Mouse (Mus musculus): ENCODE measurements around the gene Adamtsl3. TPM values are rescaled to one million over a fixed set of nuclear protein-coding genes. Genes with fewer than 3 reads are reported as not detected.
"Not testable (repeated sequence)": the region's sequence is repeated elsewhere in the genome, so short reads cannot be mapped to it uniquely, and the experiment has no call there.

Adamtsl3 gene
- total and polyA plus RNA-seq, 3 experiments = 2.0 to 9.2 (median 6.2) TPM

GRCm38 (mm10) chr7:82405466-82406045, 70.1 kb downstream of the Adamtsl3 start:
- H3K79me2 ChIP-seq (replicated peaks; ENCODE audit: control insufficient read depth, insufficient read depth, low read length) = no peaks in the 10 kb centered on the region
- no peaks in the 10 kb centered on the region for H3K36me3 ChIP-seq (ENCODE audit: control insufficient read depth, insufficient read depth, low read length)
- DNase-seq = no peak
- H3K4me3 ChIP-seq = no peak overlapping the region
- H3K4me1 ChIP-seq (ENCODE audit: control insufficient read depth, insufficient read depth, low read length) = no peaks in the 10 kb centered on the region; the same call in 1 of the 2 replicates
- H3K27me3 ChIP-seq (ENCODE audit: control insufficient read depth, insufficient read depth, low read length) = no peaks in the 10 kb centered on the region
- no peak overlapping the region for H3K9ac ChIP-seq (ENCODE audit: low read depth, low read length)
- no peak overlapping the region for H3K27ac ChIP-seq
- intact Hi-C loops (cut with DNase I) = no loop called here
- TF ChIP-seq CTCF (IDR thresholded peaks at IDR 0.05) (no peak), POLR2A (IDR thresholded peaks at IDR 0.05; ENCODE audit: insufficient read depth, low read depth, low read length) (no peak), EP300 (IDR thresholded peaks at IDR 0.05; ENCODE audit: insufficient read depth, low read depth, low read length) (no peak)
- WGBS = 88% methylated on average over 9 of the region's 9 CpGs

DNA sequence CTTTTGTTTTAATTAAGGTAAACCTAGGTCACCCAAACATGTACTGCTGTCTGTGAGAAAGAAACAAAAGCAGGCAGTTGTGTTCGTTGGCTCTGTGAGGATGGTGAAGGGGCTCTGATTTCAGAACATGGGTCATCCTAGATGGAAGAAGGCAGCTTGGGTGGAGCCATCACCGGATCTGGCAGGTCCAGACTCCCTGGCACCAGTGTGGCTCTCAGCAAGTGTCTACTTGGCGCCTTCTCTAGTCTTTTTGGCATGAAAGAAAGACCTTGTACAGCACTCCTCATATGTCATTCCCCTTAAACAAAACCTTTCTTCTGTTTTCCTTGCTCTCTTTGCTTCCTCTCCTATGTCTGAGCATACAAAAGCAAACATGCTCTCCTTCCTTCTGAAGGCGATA, 75.5 kb downstream of the Adamtsl3 start:
- WGBS = 65% methylated on average over 4 of the region's 4 CpGs
- Histone ChIP-seq H3K27me3 (ENCODE audit: control insufficient read depth, insufficient read depth, low read length) (no peaks in the 10 kb centered on the region), H3K9ac (ENCODE audit: low read depth, low read length) (no peak overlapping the region), H3K4me3 (no peak overlapping the region), H3K36me3 (ENCODE audit: control insufficient read depth, insufficient read depth, low read length) (no peaks in the 10 kb centered on the region), H3K4me1 (ENCODE audit: control insufficient read depth, insufficient read depth, low read length) (no peaks in the 10 kb centered on the region; the same call in 1 of the 2 replicates), H3K27ac (no peak overlapping the region; the same call in 1 of the 2 replicates), H3K79me2 (replicated peaks; ENCODE audit: control insufficient read depth, insufficient read depth, low read length) (no peaks in the 10 kb centered on the region)
- TF ChIP-seq POLR2A (IDR thresholded peaks at IDR 0.05; ENCODE audit: insufficient read depth, low read depth, low read length) = no peak
- TF ChIP-seq EP300 (IDR thresholded peaks at IDR 0.05; ENCODE audit: insufficient read depth, low read depth, low read length) = no peak
- no peak for TF ChIP-seq CTCF (IDR thresholded peaks at IDR 0.05)
- intact Hi-C loops (cut with DNase I) = loop anchor here (2.0 kb wide), 1 partner anchor 30 kb away; no protein-coding TSS in a partner anchor
- DNase-seq = no peak

- Histone ChIP-seq H3K9ac (ENCODE audit: low read depth, low read length) (no peak overlapping the region), H3K4me1 (ENCODE audit: control insufficient read depth, insufficient read depth, low read length) (no peaks in the 10 kb centered on the region), H3K36me3 (ENCODE audit: control insufficient read depth, insufficient read depth, low read length) (no peaks in the 10 kb centered on the region), H3K4me3 (no peak overlapping the region), H3K27me3 (ENCODE audit: control insufficient read depth, insufficient read depth, low read length) (no peaks in the 10 kb centered on the region), H3K27ac (no peak overlapping the region), H3K79me2 (replicated peaks; ENCODE audit: control insufficient read depth, insufficient read depth, low read length) (no peaks in the 10 kb centered on the region)
- WGBS = 77% methylated on average over 6 of the region's 6 CpGs
- DNase-seq = no peak
- no peak for TF ChIP-seq CTCF (IDR thresholded peaks at IDR 0.05)
- TF ChIP-seq POLR2A (IDR thresholded peaks at IDR 0.05; ENCODE audit: insufficient read depth, low read depth, low read length) = no peak
- no peak for TF ChIP-seq EP300 (IDR thresholded peaks at IDR 0.05; ENCODE audit: insufficient read depth, low read depth, low read length)
- intact Hi-C loops (cut with DNase I) = no loop called here
Measured at GRCm38 (mm10) chr7:82416653-82417052, 81.2 kb downstream of the Adamtsl3 start.

- Histone ChIP-seq H3K4me3 (no peak overlapping the region), H3K9ac (ENCODE audit: low read depth, low read length) (no peak overlapping the region), H3K36me3 (ENCODE audit: control insufficient read depth, insufficient read depth, low read length) (no peaks in the 10 kb centered on the region), H3K79me2 (replicated peaks; ENCODE audit: control insufficient read depth, insufficient read depth, low read length) (no peaks in the 10 kb centered on the region), H3K27me3 (ENCODE audit: control insufficient read depth, insufficient read depth, low read length) (no peaks in the 10 kb centered on the region), H3K4me1 (ENCODE audit: control insufficient read depth, insufficient read depth, low read length) (no peaks in the 10 kb centered on the region), H3K27ac (no peak overlapping the region)
- intact Hi-C loops (cut with DNase I) = no loop called here
- DNase-seq = no peak
- TF ChIP-seq EP300 (IDR thresholded peaks at IDR 0.05; ENCODE audit: insufficient read depth, low read depth, low read length) (no peak), POLR2A (IDR thresholded peaks at IDR 0.05; ENCODE audit: insufficient read depth, low read depth, low read length) (no peak), CTCF (IDR thresholded peaks at IDR 0.05) (no peak)
- WGBS = 86% methylated on average over 4 of the region's 4 CpGs
Measured at GRCm38 (mm10) chr7:82417053-82417452, 81.6 kb downstream of the Adamtsl3 start.

DNA sequence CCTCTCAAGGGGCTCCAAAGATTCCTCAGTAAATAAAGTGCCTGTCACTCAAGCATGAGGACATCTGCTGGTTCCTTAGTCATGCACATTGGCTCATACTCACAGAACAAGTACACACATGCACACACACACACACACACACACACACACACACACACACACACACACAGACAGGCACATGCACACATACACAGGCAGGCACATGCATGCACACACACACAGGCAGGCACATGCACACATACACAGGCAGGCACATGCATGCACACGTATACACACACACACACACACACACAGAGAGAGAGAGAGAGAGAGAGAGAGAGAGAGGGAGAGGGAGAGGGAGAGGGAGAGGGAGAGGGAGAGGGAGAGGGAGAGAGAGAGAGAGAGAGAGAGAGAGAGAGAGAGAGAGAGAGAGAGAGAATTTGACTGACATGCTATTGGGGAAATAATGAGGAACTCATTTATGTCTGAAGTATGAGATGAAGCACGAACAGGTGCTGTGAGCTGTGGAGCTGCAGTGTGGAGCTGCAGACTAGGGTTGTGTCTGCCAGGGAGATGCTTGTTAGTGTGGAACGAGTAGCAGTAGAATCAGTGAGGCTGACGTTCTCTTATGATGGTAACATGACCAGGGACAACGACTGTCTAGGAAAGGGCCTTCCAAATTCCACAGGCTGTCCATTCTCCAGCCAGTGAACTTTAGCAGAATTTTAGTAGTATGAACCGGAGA, 85.0 kb downstream of the Adamtsl3 start:
- H3K9ac ChIP-seq (ENCODE audit: low read depth, low read length); H3K79me2 ChIP-seq (replicated peaks; ENCODE audit: control insufficient read depth, insufficient read depth, low read length); DNase-seq; intact Hi-C loops (cut with DNase I); H3K27ac ChIP-seq; H3K4me1 ChIP-seq (ENCODE audit: control insufficient read depth, insufficient read depth, low read length); H3K36me3 ChIP-seq (ENCODE audit: control insufficient read depth, insufficient read depth, low read length); H3K4me3 ChIP-seq; H3K27me3 ChIP-seq (ENCODE audit: control insufficient read depth, insufficient read depth, low read length): not testable (repeated sequence)
- 79% methylated on average over 6 of the region's 6 CpGs for WGBS

DNA sequence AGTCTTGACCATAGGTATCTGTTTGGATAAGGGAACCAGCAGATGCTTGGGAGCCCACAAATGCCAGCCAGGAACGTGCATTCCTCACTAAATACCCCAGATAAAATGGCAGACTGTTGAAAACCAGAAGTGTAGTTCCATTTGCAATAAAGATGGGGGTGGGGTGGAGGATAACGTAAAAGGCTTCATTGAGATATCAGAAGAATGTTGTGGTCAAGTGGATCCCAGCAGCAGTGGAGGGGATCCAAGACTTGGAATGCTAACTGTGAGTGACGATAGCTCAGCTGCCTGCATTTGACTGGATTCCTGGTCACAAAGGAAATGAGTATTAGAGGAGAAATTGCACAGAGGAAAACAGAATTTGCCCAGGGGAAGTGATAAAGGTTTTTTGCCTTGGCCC, 87.1 kb downstream of the Adamtsl3 start:
- H3K9ac ChIP-seq (ENCODE audit: low read depth, low read length) = no peak overlapping the region
- no peaks in the 10 kb centered on the region for H3K79me2 ChIP-seq (replicated peaks; ENCODE audit: control insufficient read depth, insufficient read depth, low read length)
- H3K4me3 ChIP-seq = no peak overlapping the region
- no peaks in the 10 kb centered on the region for H3K36me3 ChIP-seq (ENCODE audit: control insufficient read depth, insufficient read depth, low read length)
- H3K4me1 ChIP-seq (ENCODE audit: control insufficient read depth, insufficient read depth, low read length) = peaks cover 6% of the 10 kb centered on the region
- TF ChIP-seq POLR2A (IDR thresholded peaks at IDR 0.05; ENCODE audit: insufficient read depth, low read depth, low read length) = no peak
- no peak for TF ChIP-seq EP300 (IDR thresholded peaks at IDR 0.05; ENCODE audit: insufficient read depth, low read depth, low read length)
- no peak for TF ChIP-seq CTCF (IDR thresholded peaks at IDR 0.05)
- H3K27me3 ChIP-seq (ENCODE audit: control insufficient read depth, insufficient read depth, low read length) = no peaks in the 10 kb centered on the region
- H3K27ac ChIP-seq = peak overlapping the region; percentile 11; the same call in 1 of the 2 replicates
- DNase-seq = peak in 1 of 2 experiments; percentile 46
- intact Hi-C loops (cut with DNase I) = no loop called here
- WGBS = 31% methylated on average over 3 of the region's 3 CpGs

Data from heart, adult 2 months (tissue).